Mouse (Mus musculus): ENCODE results near the gene Timm10. TPM values are rescaled to one million over a fixed set of nuclear protein-coding genes. Genes with fewer than 3 reads are reported as not detected.

Gene Timm10
- polyA plus RNA-seq, 1 experiment from 2014 or later: 38.8 TPM

Other genes starting within 250 kb of the Timm10 start
- gene Ctnnd1, start 176.2 kb upstream of the Timm10 start, polyA plus RNA-seq (2016; fragmentation: Nextera tagmentation; extraction: Ambion mirVana): 42.0 and 49.6 TPM in 2 replicates
- 0.35 and 0.53 TPM in 2 replicates for gene Btbd18, start 167.9 kb upstream of the Timm10 start, polyA plus RNA-seq (2016; fragmentation: Nextera tagmentation; extraction: Ambion mirVana)
- 438 and 451 TPM in 2 replicates for gene Selenoh, start 156.2 kb upstream of the Timm10 start, polyA plus RNA-seq (2016; fragmentation: Nextera tagmentation; extraction: Ambion mirVana)
- not detected in 2 replicates for gene Gm28635, start 149.0 kb upstream of the Timm10 start, polyA plus RNA-seq (2016; fragmentation: Nextera tagmentation; extraction: Ambion mirVana)
- gene Med19, start 148.6 kb upstream of the Timm10 start, polyA plus RNA-seq (2016; fragmentation: Nextera tagmentation; extraction: Ambion mirVana): 37.4 TPM in 2 replicates
- 115 and 118 TPM in 2 replicates for gene Tmx2, start 147.9 kb upstream of the Timm10 start, polyA plus RNA-seq (2016; fragmentation: Nextera tagmentation; extraction: Ambion mirVana)
- 32.0 and 38.3 TPM in 2 replicates for gene Zdhhc5, start 111.8 kb upstream of the Timm10 start, polyA plus RNA-seq (2016; fragmentation: Nextera tagmentation; extraction: Ambion mirVana)
- gene Clp1, start 99.6 kb upstream of the Timm10 start, polyA plus RNA-seq (2016; fragmentation: Nextera tagmentation; extraction: Ambion mirVana): 42.8 and 47.1 TPM in 2 replicates
- gene Ypel4, start 92.9 kb upstream of the Timm10 start, polyA plus RNA-seq (2016; fragmentation: Nextera tagmentation; extraction: Ambion mirVana): 13.9 and 14.1 TPM in 2 replicates
- 10.4 and 14.8 TPM in 2 replicates for gene Gm19426, start 83.3 kb upstream of the Timm10 start, polyA plus RNA-seq (2016; fragmentation: Nextera tagmentation; extraction: Ambion mirVana)
- 11.5 and 14.3 TPM in 2 replicates for gene Serping1, start 51.6 kb upstream of the Timm10 start, polyA plus RNA-seq (2016; fragmentation: Nextera tagmentation; extraction: Ambion mirVana)
- gene Ube2l6, start 28.2 kb upstream of the Timm10 start, polyA plus RNA-seq (2016; fragmentation: Nextera tagmentation; extraction: Ambion mirVana): 23.2 and 29.0 TPM in 2 replicates
- 0.19 and 0.49 TPM in 2 replicates for gene Smtnl1, start 4.3 kb upstream of the Timm10 start, polyA plus RNA-seq (2016; fragmentation: Nextera tagmentation; extraction: Ambion mirVana)
- 21.1 and 23.8 TPM in 2 replicates for gene Slc43a1, start 11.9 kb downstream of the Timm10 start, polyA plus RNA-seq (2016; fragmentation: Nextera tagmentation; extraction: Ambion mirVana)
- 0.84 and 0.95 TPM in 2 replicates for gene Rtn4rl2, start 59.7 kb downstream of the Timm10 start, polyA plus RNA-seq (2016; fragmentation: Nextera tagmentation; extraction: Ambion mirVana)
- 30.0 and 33.9 TPM in 2 replicates for gene Slc43a3, start 109.6 kb downstream of the Timm10 start, polyA plus RNA-seq (2016; fragmentation: Nextera tagmentation; extraction: Ambion mirVana)
- gene Prg2, start 153.5 kb downstream of the Timm10 start, polyA plus RNA-seq (2016; fragmentation: Nextera tagmentation; extraction: Ambion mirVana): 0.51 TPM in 1 of 2 replicates, not detected in the other
- not detected in 2 replicates for gene Prg3, start 161.2 kb downstream of the Timm10 start, polyA plus RNA-seq (2016; fragmentation: Nextera tagmentation; extraction: Ambion mirVana)
- gene Ssrp1, start 210.2 kb downstream of the Timm10 start, polyA plus RNA-seq (2016; fragmentation: Nextera tagmentation; extraction: Ambion mirVana): 330 and 336 TPM in 2 replicates
- gene P2rx3, start 210.5 kb downstream of the Timm10 start, polyA plus RNA-seq (2016; fragmentation: Nextera tagmentation; extraction: Ambion mirVana): 1.4 and 2.2 TPM in 2 replicates
- 30.7 and 36.2 TPM in 2 replicates for gene Tnks1bp1, start 221.0 kb downstream of the Timm10 start, polyA plus RNA-seq (2016; fragmentation: Nextera tagmentation; extraction: Ambion mirVana)

All from limb, embryonic 12.5 days (tissue).